Mouse (Mus musculus): ENCODE results near the gene Rab32.
"Not testable (repeated sequence)": the region's sequence is repeated elsewhere in the genome, so short reads cannot be mapped to it uniquely, and the experiment has no call there.

Rab32 gene

DNA sequence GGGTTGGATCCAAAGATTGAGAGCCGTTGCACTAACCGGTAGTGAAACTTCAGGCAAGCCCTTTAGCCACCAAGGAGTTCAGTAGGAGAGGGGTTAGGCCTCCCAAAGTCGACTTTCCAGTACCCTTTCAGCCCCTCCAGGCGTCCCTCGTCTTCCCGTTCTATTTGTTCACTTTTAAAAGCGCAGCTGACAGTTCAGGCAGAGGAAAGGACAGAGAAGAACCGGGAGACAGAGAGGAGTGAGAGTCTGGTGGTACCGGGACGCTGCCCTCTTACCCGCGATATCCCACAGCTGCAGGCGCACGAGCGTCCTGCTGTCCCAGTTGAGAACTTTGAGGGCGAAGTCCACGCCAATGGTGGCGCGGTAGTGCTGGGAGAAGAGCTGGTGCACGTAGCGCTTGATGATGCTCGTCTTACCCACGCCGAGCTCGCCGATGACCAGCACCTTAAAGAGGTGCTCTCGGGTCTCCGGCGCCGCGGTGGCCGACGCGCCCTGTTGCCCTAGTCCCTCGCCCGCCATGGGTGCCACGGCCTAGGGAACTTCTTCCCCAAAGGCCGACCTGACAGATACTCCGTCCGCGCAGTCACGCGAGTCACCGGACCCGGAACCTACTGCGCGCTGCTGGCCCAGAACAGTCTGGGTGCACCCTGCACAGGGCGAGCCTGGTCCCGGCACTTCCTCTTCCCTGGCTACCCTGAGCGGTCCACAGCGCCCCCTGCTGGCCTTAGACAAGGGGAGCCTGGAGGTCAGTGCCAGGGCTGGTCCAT is at the start of gene Rab32:
Rab32 (minus strand) TSS at position 696 of the 767 bp plus-strand sequence.
- DNase-seq (ENCODE audit: low read depth, low spot score): peak; percentile 87

DNA sequence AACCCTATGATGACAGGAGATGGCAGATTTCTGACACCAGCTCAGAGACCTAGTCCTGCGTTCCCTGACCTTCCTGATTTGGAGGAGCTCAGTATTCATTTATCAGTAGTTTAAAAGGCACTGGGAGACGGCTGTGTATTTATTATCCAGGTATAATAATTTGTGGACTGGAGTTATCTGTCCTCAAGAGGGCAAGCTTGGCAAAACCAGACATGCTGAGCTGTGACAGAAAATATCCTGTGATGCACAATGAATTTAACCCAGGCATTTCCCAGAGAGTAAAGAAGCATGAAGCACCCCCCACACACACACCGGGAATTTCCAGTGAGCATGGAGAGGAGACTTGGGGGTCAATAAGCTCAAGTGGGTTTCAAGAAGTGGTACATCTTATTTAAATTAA is 42.7 kb upstream of the Rab32 start:
- DNase-seq (ENCODE audit: low read depth, low spot score): no peak

GRCm38 (mm10) chr10:10597495-10597894 is 39.4 kb upstream of the Rab32 start:
- DNase-seq (ENCODE audit: low read depth, low spot score): not testable (repeated sequence)

- DNase-seq (ENCODE audit: low read depth, low spot score): no peak
These were observed 22.7 kb upstream of the Rab32 start for GRCm38 (mm10) chr10:10580811-10581210.

DNA sequence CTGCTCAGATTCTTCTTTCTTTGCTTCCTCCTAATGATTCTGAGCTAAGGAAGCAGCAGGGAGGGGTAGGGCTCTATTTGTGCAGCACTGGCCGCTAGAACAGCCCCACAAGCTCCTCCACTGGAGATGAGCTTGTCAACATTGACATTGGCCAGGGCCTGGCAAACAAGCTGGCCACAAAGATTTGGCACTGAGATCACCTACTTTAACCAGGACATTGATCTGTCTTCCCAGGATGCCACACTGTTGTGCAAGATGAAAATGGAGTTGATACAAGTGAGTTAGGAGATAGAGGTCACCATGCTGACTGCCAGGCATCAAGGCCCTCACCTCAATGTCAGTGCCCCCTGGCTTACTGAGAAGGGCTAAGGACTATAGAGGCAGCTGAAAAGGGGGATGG is 21.8 kb upstream of the Rab32 start:
- no peak for DNase-seq (ENCODE audit: low read depth, low spot score)

DNA sequence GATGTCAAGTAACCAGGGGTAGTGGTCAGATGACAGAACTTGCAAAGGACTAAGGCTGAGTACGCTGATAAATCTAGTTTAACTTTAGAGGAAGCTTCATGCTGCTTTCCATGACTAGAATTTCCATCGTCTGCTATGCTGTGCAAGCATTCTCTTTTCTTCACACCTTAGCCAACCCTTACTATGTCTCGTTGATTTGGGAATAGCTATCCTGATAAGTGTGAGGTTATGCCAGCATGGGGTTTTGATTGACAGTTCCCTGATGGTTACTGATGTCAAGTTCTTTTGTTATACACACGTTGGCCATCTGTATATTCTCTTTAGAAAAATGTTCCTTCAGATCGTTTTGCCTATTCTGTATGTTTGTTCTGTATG is 259 bp upstream of the Rab32 start:
- DNase-seq (ENCODE audit: low read depth, low spot score): no peak

DNA sequence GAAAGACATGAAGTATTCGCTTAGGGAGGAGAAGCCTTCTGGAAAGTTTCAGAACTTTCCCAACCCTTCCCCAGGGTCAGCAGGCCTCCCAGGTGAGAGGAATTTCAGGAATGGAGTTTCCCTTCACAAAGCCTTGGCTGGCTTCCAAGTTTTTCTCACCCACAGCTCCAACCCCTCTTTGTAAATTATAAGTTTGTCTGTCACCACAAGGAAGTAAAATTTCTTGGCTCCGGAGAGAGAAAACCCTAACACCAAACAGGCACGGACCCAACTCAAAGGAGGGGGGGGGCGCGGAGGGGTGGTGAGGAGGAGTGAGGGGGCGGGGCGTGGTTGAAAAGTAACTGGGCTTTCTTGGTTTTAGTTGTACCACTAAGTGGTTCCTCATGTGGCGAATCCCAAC is 980 bp downstream of the Rab32 start:
- DNase-seq (ENCODE audit: low read depth, low spot score): peak; percentile 79

GRCm38 (mm10) chr10:10555676-10556075 is 2.4 kb downstream of the Rab32 start:
- no peak for DNase-seq (ENCODE audit: low read depth, low spot score)

DNA sequence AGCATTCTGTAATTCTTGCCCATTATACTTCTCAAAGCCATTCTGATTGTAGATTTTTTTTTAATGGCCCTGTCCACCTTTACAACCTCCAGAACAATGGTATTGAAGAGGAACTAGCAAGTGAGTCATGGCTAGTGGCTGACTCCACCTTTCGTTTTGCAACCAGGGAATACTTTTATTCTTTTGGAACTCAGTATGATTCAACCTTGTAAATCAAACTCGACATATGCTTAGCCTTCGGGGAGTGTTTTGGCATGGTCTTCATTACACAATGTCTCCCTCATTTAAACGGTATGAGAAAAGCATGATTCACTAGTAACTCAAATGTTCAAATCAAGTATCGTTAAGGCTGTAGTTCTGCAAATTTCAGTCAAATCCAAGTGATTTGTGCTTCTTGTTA is 2.8 kb downstream of the Rab32 start:
- DNase-seq (ENCODE audit: low read depth, low spot score): no peak

GRCm38 (mm10) chr10:10550134-10550533 is 7.9 kb downstream of the Rab32 start:
- DNase-seq (ENCODE audit: low read depth, low spot score): no peak

DNA sequence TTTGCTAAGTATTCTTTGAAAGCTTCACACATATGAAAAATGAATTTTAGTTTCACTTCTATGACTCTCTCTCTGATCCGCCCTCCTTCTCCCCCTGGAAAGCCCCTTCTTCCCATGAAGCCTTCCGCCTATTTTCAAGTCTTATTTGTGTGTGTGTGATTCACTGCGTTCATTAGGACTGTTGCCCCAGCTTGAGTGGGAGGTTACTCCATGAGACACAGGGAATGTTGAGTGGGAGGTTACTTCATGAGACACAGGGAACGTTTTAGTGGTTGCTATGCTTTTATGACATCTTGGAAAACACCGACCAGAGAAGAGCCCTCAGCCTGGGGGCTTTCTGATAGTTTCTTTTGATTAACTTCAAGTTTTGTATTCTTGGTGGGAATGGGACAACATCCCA is 11.4 kb downstream of the Rab32 start:
- DNase-seq (ENCODE audit: low read depth, low spot score): no peak

DNA sequence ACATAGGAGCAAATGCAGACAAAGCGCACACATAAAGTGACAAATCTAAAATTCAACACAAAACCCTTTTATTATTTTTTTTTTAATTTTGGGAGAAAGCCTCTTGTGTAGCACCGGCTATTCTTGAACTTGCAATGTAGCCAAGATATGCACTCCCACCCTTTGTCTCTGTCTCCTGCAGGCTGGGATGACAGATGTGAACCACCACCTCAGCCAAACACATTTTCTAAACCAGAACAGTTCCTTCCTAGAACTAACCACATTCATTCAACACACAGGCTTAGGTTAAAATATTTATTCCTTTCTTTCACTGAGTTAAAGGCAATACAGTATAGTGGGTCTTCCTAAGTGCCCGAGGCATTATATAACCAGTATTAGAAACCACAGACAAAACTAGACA is 13.1 kb downstream of the Rab32 start:
- no peak for DNase-seq (ENCODE audit: low read depth, low spot score)
